Mouse (Mus musculus): Measurements from ENCODE around the gene Fbf1.
"Not testable (repeated sequence)": the region's sequence is repeated elsewhere in the genome, so short reads cannot be mapped to it uniquely, and the experiment has no call there.

Fbf1 gene

DNA sequence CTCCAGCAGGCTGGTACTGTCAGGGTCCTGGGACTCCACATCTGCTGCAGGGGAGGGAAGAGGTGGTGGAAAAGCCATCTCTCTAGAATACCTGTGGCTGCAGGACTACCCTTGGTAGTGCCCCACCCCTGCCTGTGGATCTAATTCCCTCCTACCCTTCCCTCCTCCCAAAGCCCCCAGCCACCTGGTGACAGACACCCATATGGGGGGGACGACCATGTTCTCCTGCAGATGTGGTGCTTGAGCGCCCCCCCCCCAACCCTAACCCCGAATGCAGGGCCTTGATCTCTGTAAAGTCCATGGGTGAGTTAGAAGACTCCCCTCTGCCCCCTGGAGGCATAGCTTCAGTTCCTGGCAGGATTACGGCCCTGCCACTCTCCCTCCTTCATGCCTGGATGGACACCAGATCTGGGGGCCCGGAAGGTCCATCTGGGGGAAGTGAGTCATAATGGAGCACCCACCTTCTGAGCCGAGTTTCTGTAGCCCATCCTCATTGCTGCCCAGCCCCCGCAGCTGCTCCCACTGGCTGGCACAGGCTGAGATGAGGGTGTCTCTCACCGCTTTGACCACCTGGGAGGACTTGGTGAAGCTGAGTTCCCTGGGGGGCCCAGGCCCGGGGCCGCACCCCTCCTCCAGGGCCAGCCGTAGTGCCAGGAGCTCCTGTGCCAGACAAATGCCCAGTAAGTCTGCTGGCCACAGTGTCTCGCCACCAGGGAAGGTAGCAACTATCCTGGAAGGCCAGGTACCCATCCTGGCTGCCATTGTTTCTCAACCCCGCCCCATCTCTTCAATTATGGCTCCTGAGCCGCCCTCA, 60.8 kb downstream of the Fbf1 start:
- DNase-seq (ENCODE audit: low read depth): no peak

DNA sequence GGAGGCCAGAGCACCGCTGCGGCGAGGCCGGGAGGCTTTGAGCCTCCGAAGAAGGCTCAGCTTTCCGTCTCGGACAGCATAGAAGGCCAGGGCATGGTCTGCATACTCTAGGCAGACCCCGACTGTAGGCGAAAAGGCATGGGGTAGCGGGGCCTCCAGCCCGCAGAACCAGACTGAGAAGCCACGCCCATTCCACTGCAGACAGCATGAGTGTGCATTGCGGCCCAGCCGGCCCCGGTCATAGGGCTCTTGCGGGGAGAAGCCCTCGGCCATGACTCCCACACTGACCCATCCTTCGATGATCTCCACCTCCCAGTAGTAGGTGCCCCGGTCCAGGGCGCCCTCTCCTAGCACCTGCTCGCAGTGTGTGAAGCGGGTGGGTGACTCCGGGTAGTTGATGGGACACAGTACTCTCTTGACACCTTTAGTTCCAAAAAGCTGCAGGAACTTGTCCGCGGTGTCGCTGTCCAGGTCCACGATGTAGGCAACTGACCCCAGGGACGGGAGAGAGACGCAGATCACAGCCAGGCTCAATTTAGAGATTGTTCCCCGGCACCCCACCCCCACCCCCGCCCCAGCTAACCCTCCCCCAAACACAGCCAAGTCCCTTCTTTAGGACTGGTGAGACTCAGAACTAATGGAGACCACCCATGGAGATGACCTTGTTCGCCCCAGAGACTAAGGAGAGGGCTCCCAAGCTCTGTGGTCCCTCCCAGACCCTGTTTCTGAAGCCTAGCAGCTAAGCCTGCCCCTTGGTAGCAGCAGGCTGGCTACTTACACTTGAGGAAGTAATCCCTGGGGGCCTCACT, 61.6 kb downstream of the Fbf1 start:
- no peak for DNase-seq (ENCODE audit: low read depth)

DNA sequence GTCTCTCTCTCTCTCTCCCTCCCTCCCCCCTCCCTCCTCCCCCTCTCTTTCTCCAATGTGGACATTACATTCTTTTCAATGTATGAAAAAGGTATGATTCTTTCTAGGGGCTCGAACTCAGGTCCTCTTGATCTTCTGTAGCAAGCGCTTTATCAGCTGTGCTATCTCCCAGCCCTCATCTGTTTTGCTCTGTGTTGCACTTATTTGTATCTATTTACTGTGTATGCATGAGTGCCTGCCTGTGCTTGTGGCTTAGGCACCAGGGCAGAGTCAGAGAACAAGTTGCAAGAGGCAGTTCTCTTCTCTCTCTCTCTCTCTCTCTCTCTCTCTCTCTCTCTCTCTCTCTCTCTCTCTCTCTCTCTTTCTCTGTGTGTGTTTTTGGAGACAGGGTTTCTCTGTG, 62.9 kb downstream of the Fbf1 start:
- DNase-seq (ENCODE audit: low read depth): peak; percentile 33

DNA sequence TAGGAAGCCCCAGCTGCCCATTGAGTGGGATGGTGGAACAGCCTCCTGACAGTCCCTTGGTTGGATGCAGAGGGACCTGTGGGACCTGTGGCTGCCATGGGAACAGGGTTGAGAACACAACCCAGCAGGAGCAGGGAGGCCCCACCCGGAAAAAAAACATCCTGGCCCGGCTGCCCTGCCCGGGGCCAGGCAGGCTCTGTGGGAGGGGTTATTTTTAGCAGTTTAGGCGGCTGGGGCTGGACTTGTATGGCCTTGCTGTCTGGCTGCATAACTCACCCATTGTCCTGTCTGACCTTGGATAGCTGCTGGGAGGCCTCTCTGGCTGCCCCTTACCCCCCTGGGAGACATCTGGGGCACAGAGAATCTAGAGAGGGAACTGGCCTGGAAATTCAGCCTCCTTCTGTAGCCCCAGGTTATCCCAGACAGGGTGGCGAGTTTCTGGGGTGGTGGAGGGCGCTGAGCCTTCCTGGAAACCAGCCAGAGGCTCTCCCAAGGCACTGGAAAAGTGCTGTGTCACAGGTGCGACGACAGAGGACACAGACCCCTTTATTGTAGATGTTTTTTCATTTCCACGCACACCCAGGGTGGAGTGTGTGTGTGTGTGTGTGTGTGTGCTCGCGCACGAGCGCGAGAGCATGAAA, 63.8 kb downstream of the Fbf1 start:
- peak; percentile 38 for DNase-seq (ENCODE audit: low read depth)

DNA sequence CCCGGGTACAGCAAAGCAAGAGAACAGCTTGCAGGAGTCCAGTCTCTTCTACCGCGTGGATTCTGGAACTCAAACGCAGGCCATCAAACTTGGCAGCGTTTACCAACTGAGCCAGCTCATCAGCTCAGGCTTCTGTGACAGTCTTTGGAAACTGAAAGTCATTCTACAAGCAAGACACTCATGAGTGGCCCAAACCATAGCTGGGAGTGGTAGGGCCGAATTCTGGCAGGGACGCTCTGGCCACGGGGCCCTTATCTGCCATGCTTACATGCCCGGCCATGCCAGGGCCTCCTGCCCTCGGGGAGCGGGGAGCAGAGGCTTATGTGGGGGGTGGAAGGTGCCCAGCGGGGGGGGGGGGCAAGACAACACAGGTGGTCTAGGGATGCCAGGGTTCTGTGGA, 64.4 kb downstream of the Fbf1 start:
- DNase-seq (ENCODE audit: low read depth): no peak

DNA sequence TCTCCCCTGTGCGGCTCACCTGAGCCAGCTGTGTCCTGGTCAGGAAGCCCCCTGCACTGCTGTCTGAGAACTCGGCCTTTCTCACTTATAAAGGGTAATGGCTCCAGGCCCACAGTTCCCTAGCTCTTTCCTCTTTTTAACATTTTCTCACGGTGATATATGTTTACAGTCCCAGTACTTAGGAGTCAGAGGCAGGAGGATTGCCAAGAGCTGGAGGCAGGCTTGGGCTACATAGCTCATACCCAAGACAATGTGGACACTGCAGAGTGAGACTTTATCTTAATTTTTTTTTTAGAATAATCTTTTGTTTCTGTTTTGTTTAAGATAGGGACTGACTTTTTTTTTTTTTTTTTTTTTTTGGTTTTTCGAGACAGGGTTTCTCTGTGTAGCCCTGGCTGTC, 65.5 kb downstream of the Fbf1 start:
- DNase-seq (ENCODE audit: low read depth): no peak

DNA sequence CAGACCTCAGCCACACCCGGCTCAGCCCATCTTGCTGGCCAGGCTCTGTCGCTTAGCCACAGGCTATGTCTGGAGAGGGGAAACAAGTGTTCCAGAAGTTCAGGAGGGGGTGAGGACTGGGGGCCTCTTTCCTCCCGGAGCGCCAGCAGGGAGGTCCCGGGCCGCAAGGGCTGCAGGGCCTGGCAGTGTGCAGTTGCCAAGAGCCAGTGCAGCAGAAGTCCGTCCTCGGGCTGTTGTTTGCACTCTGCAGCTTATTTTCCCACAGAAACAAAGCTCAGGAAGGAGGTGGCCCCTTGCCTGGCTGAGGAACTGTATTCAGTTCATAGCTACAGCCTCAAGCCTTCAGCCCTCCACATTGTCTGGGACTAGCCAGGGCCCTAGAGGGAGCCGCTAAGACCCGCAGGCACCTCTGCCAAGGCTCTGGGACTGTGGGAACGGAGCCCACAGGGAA, 66.0 kb downstream of the Fbf1 start:
- no peak for DNase-seq (ENCODE audit: low read depth)

DNA sequence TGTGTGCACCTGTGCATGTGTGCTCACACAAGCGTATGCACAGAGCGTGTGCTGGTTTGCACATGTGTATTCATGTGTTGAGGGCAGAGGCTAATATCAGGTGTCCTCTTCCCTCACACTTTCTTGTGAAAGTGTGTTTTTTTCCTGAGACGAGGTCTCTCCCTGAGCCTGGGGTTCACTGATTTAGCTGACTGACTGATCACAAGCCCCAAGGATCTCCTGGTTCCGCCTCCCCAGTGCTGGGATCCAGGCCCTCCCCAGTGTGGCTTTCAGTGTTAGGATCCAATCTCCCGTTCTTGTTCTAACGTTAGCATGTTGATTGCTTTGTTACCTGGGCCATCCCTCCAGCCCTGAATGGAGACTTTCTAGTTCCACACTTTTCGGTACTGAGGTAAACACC, 67.1 kb downstream of the Fbf1 start:
- DNase-seq (ENCODE audit: low read depth): no peak

DNA sequence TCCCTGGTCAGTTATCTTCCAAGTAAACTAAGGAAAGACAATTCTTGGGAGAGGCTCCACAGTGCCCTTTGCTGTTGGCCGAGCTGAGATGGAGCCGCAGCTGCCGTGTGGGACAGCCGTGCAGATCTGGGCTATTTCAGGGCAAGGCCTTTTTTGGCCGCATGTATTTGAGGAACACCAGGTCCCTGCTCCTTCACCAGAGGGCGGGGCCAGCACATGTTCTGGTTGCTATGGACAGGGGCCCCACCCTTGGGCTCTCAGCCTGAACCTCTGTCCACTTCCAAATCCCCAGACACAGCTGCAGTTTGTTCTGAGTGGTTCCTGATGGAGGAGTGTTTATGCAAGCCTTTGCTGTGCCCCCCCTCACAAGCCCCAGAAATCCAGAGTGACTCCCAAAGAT, 67.6 kb downstream of the Fbf1 start:
- no peak for DNase-seq (ENCODE audit: low read depth)

DNA sequence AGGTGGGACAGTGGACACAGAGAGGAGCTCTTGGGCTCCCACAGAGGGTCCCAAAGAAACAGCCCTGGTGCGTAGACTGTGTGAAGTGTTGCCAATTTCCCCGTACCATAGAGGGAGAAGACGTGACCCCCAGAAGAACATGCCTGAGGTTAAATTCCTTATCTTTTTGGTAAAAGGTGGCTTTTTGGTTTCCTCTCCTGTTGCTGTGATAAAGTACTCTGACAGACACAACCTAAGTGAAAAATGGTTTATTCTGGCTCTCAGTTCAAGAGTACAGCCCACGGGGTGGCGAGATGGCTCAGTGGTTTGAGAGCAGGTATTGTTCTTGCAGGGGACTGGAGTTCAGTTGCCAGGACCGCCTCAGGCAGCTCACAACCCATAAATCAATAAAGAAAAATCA, 68.5 kb downstream of the Fbf1 start:
- DNase-seq (ENCODE audit: low read depth): no peak

DNA sequence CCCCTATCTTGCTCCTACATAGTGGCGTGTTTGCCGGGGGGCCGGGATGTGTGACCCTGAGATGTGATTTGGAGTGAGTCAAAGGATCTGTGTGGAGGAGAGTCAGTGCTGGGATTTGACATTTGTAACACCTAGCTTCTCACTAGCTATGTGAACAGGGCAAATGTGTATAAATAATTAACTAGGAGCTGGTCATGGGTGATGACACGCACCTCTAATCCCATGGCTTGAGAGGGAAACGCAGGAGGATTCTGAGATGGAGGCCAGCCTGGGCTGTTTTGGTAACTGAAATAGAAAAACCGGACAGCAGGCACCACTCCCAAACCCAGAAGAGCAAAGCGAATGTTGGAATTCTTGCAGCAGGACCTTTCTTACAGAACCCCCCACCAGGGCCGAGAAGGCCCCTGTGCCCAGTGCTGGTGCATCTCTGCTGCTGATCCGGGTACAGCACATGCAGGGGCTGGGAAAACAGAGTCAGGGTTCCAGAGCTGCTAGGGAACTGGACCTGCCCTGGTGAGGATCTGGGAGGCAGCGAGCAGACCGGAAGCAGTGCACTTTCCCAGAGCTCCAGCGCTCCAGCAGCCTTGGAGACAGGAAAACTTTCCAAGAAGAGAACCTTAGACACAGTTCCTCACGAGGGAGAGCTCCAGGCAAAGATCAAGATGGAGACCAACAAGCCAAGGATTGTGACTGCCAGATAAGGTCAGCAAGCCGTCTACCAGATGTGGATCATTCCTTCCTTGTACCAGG, 69.1 kb downstream of the Fbf1 start:
- no peak for DNase-seq (ENCODE audit: low read depth)

DNA sequence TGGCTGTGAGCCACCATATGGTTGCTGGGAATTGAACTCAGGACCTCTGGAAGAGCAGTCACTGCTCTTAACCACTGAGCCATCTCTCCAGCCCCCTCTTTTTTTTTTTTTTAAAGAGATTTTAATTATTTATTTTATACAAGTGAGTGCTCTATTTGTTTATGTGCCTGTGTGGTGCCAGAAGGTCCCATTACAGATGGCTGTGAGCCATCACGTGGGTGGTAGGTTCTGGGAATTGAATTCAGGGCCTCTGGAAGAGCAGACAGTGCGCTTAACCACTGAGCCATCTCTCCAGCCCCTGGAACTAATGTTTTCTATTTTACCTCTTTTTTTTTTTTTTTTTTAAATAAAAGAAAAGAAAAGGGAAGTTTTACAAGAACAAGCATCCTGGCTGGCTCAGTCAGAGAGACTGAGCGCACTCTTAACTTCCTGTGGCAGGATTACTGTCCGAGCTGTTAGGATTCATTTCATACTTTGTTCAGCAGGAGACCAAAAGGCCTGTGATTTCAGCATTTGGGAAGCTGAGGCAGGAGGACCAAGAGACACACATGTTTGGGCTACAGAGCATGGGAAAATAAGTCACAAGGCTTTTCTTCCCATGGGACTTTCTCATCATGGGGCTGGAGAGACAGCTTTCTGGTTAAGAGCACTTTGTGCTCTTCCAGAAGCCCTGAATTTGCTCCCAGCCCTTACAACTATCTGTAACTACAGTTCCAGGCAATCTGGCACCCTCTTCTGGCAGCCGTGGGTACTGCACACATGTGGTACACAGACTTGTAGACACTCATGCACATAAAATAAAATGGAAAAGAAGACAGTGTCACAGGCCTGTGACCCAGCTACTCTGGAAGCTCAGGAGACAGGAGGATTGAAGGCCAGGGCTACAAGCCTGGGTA, 71.5 kb downstream of the Fbf1 start:
- DNase-seq (ENCODE audit: low read depth): peak; percentile 77

DNA sequence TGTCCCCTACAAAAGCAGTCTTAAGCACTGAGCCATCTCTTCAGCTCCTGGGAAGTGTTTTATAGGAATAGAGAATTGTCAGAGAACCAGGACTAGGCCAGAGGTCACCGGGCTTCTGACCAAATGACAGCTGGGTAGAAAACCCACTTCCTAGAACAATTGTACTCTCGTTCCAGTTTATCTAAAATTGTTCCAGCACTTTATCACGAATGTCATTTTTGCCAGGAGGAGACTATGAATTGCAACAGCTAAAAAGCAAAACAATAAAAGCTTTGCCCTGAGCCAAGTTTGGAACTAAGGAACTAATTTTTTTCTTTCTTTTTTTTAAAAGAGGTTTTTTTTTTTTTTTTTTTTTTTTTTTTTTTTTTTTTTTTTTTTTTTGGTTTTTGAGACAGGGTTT, 72.4 kb downstream of the Fbf1 start:
- no peak for DNase-seq (ENCODE audit: low read depth)

DNA sequence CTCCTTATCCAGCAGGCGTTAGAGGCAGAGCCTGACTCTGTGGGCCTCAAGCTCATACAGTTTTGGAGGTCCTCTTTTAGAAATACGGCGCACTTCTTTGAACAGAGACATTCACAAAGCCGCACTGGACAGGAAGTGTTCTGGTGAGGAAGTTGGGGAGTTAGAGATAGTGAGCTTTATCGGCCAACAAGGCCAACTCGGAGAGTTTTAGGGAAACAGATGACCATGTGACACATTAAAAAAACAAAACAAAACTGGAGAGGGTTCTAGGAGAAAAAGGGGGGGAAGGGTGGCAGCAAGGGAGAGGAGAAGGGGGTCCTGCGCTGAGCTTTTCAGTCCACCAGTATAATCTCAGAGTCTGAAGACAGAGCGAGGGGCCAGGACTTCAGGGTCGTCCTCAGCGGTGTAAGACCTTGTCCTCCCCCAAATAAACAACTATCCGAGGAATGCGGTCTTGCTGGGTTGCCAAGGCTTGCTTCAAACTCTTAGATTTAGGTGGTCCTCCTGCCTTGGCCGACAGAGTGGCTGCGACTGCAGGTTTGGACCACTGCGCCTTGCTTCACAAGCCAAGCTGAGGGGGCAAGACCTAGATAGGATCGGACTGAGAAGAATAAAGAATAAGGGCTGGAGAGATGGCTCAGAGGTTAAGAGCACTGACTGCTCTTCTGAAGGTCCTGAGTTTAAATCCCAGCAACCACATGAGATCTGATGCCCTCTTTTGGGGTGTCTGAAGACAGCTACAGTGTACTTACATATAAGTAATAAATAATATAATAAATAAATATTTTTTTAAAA, 74.0 kb downstream of the Fbf1 start:
- DNase-seq (ENCODE audit: low read depth): no peak

DNA sequence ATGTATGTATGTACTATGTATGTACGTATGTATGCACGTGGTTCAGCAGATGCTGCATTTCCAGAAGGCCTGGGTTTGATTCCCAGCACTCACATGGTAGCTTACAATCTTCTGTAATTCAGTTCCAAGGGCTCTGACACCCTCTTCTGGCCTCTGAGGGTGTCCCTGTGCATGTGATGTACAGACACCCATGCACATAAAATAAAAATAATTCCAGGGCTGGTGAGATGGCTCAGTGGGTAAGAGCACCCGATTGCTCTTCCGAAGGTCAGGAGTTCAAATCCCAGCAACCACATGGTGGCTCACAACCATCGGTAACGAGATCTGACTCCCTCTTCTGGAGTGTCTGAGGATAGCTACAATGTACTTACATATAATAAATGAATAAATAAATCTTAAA, 75.0 kb downstream of the Fbf1 start:
- not testable (repeated sequence) for DNase-seq (ENCODE audit: low read depth)
